Mouse (Mus musculus) gastrocnemius, postnatal 10 days (tissue): ENCODE data around the gene Serpinb3b. TPM values are rescaled to one million over a fixed set of nuclear protein-coding genes. Genes with fewer than 3 reads are reported as not detected.
"Not testable (repeated sequence)": the region's sequence is repeated elsewhere in the genome, so short reads cannot be mapped to it uniquely, and the experiment has no call there.

ENCODE experiments used
- DNase-seq: peaks from one replicate; pipeline ENCODE4 v3.0.0; 2021; ENCODE audit warnings: mixed read lengths
- long read RNA-seq, 2 experiments: library from polyadenylated mRNA; stranded (forward); transcript quantifications; one replicate each; pipeline ENCODE4 v2.0.0; 2021
- total RNA-seq, 2 experiments: library from RNA; stranded (reverse); gene quantifications; 2 replicates each; pipeline ENCODE4 v1.2.3; 2021

The Serpinb3b gene
- total RNA-seq = not detected
- long read RNA-seq, experiment 1 = 0 reads
- long read RNA-seq, experiment 2 = 0 reads

DNA sequence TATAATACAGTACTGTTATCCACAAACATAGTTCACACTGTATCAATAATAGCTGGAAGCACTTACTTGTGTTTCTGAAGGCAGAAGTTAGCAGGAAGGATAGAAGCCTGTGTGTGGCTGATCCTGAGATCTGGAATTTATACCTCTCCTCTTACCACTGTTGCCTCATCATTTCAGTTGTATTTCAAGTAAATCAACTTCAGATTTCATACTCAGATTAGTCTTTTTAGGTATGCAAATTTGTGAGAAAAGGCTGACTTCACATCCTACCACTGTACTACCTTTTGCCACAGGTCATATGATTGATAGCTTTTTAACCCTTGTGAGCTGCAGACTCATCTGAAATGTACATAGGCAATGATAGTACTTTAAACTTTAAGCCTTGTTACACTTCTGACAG, at the start of gene Serpinb3b, which contains the start of gene Serpinb3c:
TSS of gene Serpinb3b (minus strand) at position 101 of the 400 bp plus-strand sequence.
TSS of gene Serpinb3c (minus strand) at position 111 of the 400 bp plus-strand sequence.
- DNase-seq = not testable (repeated sequence)

DNA sequence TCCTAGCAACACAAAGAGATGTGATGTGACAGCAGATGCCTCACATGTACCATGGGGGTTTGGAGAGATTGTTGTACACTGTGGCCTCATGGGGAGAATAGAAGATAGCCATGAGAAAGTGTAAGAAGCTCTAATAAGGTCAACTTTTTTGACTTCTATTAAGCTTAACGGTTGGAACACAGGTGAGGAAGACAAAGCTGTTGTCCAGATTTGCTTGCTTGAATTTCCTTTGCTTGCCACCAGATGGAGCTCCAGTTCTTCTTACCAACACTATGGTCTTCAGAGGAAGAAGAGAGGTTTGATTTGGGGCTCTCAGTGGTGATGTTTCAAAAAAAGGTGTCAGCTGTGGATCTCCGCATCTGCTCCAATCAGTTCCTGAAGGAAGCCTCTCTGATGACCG, 35.0 kb downstream of the Serpinb3b start:
- DNase-seq = not testable (repeated sequence)

DNA sequence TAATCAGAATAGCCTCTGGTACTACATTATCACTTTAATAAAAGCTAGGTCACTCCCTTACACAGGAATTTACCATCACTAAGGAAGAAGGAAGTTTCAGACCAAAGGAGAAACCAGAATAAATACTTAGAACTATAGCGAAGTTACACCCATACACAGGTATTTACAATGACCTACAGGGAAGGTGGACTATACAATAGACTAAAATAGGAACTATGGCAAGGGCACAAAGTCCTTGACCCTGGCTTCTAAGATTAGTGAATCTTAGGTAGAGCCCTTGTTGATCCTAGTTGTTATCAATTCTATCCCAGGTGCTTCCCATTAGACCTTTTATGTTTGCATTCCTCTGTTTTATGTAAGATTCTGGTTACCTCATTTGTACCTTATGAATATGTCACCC, 60.9 kb downstream of the Serpinb3b start:
- DNase-seq = not testable (repeated sequence)

DNA sequence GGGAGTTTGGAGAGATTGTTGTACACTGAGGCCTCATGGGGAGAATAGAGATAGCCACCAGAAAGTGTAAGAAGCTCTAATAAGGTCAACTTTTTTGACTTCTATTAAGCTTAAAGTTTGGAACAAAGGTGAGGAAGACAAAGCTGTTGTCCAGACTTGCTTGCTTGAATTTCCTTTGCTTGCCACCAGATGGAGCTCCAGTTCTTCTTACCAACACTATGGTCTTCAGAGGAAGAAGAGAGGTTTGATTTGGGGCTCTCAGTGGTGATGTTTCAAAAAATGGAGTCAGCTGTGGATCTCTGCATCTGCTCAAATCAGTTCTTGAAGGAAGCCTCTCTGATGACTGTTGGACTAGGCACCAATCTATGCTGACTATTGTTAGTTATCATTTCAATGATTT, 150.7 kb downstream of the Serpinb3b start:
- DNase-seq = not testable (repeated sequence)

Other genes starting within 250 kb of the Serpinb3b start
- not detected for gene Serpinb3a, start 226.1 kb downstream of the Serpinb3b start, total RNA-seq
- not detected for gene Serpinb3d, start 194.9 kb downstream of the Serpinb3b start, total RNA-seq
- gene Serpinb3c, start within 50 bp of the Serpinb3b start, total RNA-seq = not detected
- gene Serpinb11, start 82.8 kb upstream of the Serpinb3b start, total RNA-seq = not detected
- gene Serpinb7, start 121.3 kb upstream of the Serpinb3b start, total RNA-seq = not detected
- gene Serpinb2, start 233.1 kb upstream of the Serpinb3b start, total RNA-seq = not detected